Mouse (Mus musculus) embryonic stem cell, embryonic (primary cell): ENCODE results near the gene Prkar1a.

ENCODE experiments used
- CTCF ChIA-PET, 4 experiments: fragments of 300-600 bp in 2 of 4; fragments of 350-600 bp in 2 of 4; sonication (Branson Sonifier 250); formaldehyde crosslinking; loops; one replicate each; lab custom pipeline; 2022; ENCODE audit warnings: inconsistent platforms in 2 of 4; lab: Charles Lee
- POLR2A ChIA-PET, 4 experiments: fragments of 300-600 bp in 2 of 4; fragments of 350-600 bp in 2 of 4; sonication (Branson Sonifier 250); formaldehyde crosslinking; loops; one replicate each; lab custom pipeline; 2022; ENCODE audit warnings: antibody characterized with exemption in 4 of 4, inconsistent platforms in 1 of 4; lab: Charles Lee

Prkar1a gene

GRCm38 (mm10) chr11:109675208-109675607 lies 26.0 kb downstream of the Prkar1a start:
- ChIA-PET CTCF (interaction anchor here in 2 of 4 experiments (0.5 to 1.5 kb wide), 7 partner anchors 22 to 1528 kb away, joined by 3 to 8 read pairs (median 3); partner anchors contain the start of gene Amz2 (in 1 of the 2)), POLR2A (interaction anchor here in 1 of 4 experiments (1.3 kb wide), 1 partner anchor 16 kb away, joined by 3 read pairs; no protein-coding TSS in a partner anchor)

- CTCF ChIA-PET: interaction anchor here in 3 of 4 experiments (0.5 to 1.5 kb wide), 6 partner anchors 11 to 1529 kb away, joined by 3 to 8 read pairs (median 4); no protein-coding TSS in a partner anchor
Measured at GRCm38 (mm10) chr11:109675771-109676170, 26.6 kb downstream of the Prkar1a start.

GRCm38 (mm10) chr11:109676621-109677373 lies 27.6 kb downstream of the Prkar1a start:
- ChIA-PET CTCF (interaction anchor here in 2 of 4 experiments (0.6 to 1.1 kb wide), 3 partner anchors 10 to 369 kb away, joined by 3 read pairs; no protein-coding TSS in a partner anchor), POLR2A (interaction anchor here in 2 of 4 experiments (0.8 to 2.5 kb wide), 4 partner anchors 11 to 82 kb away, joined by 4 to 8 read pairs (median 6); partner anchors contain the start of gene Fam20a (in 1 of the 2))

More at GRCm38 (mm10) chr11:109675771-109676170, 26.6 kb downstream of the Prkar1a start:
- POLR2A ChIA-PET: interaction anchor here in 1 of 4 experiments (1.3 kb wide), 1 partner anchor 17 kb away, joined by 3 read pairs; no protein-coding TSS in a partner anchor

GRCm38 (mm10) chr11:109678291-109678690 lies 29.1 kb downstream of the Prkar1a start:
- ChIA-PET CTCF (interaction anchor here in 3 of 4 experiments (0.5 to 1.1 kb wide), 3 partner anchors 10 to 196 kb away, joined by 3 to 15 read pairs (median 3); no protein-coding TSS in a partner anchor), POLR2A (interaction anchor here in 2 of 4 experiments (0.7 to 2.5 kb wide), 6 partner anchors 10 to 253 kb away, joined by 3 to 7 read pairs (median 3); partner anchors contain the start of genes Amz2 (in 1 of the 2), Fam20a (in 1 of the 2) and Wipi1 (in 1 of the 2))

GRCm38 (mm10) chr11:109680934-109681333 lies 31.7 kb downstream of the Prkar1a start:
- ChIA-PET CTCF (no interaction called here), POLR2A (interaction anchor here in 1 of 4 experiments (0.7 kb wide), 1 partner anchor 1869 kb away, joined by 3 read pairs; no protein-coding TSS in a partner anchor)

- POLR2A ChIA-PET: no interaction called here
- CTCF ChIA-PET: no interaction called here
Measured at GRCm38 (mm10) chr11:109681556-109681955, 32.4 kb downstream of the Prkar1a start.

GRCm38 (mm10) chr11:109682221-109682620 lies 33.0 kb downstream of the Prkar1a start:
- CTCF ChIA-PET: no interaction called here
- POLR2A ChIA-PET: no interaction called here

GRCm38 (mm10) chr11:109689539-109689938 lies 40.3 kb downstream of the Prkar1a start:
- ChIA-PET CTCF (interaction anchor here in 1 of 4 experiments (0.7 kb wide), 1 partner anchor 287 kb away, joined by 3 read pairs; no protein-coding TSS in a partner anchor), POLR2A (interaction anchor here in 1 of 4 experiments (0.6 kb wide), 1 partner anchor 8 kb away, joined by 3 read pairs; no protein-coding TSS in a partner anchor)

GRCm38 (mm10) chr11:109692737-109693136 lies 43.5 kb downstream of the Prkar1a start:
- ChIA-PET CTCF (interaction anchor here in 1 of 4 experiments (0.5 kb wide), 1 partner anchor 36 kb away, joined by 8 read pairs; no protein-coding TSS in a partner anchor), POLR2A (no interaction called here)

- CTCF ChIA-PET: interaction anchor here in 1 of 4 experiments (0.7 kb wide), 1 partner anchor 786 kb away, joined by 3 read pairs; no protein-coding TSS in a partner anchor
Measured at GRCm38 (mm10) chr11:109696519-109696918, 47.3 kb downstream of the Prkar1a start.

GRCm38 (mm10) chr11:109697089-109697643 lies 48.0 kb downstream of the Prkar1a start:
- ChIA-PET POLR2A (interaction anchor here in 2 of 4 experiments (0.6 to 1.1 kb wide), 2 partner anchors 8 to 24 kb away, joined by 3 read pairs; no protein-coding TSS in a partner anchor), CTCF (interaction anchor here in 2 of 4 experiments (1.0 to 1.4 kb wide), 3 partner anchors 16 to 78 kb away, joined by 3 to 4 read pairs (median 4); partner anchors contain the start of gene Fam20a (in 1 of the 2))

More at GRCm38 (mm10) chr11:109696519-109696918, 47.3 kb downstream of the Prkar1a start:
- POLR2A ChIA-PET: no interaction called here

GRCm38 (mm10) chr11:109698740-109699139 lies 49.5 kb downstream of the Prkar1a start:
- POLR2A ChIA-PET: interaction anchor here in 1 of 4 experiments (1.1 kb wide), 1 partner anchor 222 kb away, joined by 4 read pairs; no protein-coding TSS in a partner anchor
- CTCF ChIA-PET: interaction anchor here in 3 of 4 experiments (0.5 to 1.4 kb wide), 5 partner anchors 23 to 91 kb away, joined by 3 to 6 read pairs (median 4); partner anchors contain the start of gene Fam20a (in 2 of the 3)

- ChIA-PET CTCF (no interaction called here), POLR2A (interaction anchor here in 1 of 4 experiments (0.7 kb wide), 1 partner anchor 491 kb away, joined by 6 read pairs; no protein-coding TSS in a partner anchor)
Measured at GRCm38 (mm10) chr11:109699784-109700183, 50.6 kb downstream of the Prkar1a start.

GRCm38 (mm10) chr11:109700761-109701160 lies 51.6 kb downstream of the Prkar1a start:
- CTCF ChIA-PET: interaction anchor here in 2 of 4 experiments (0.6 to 0.7 kb wide), 2 partner anchors 21 to 80 kb away, joined by 3 read pairs; partner anchors contain the start of gene Fam20a (in 1 of the 2)
- POLR2A ChIA-PET: no interaction called here

GRCm38 (mm10) chr11:109702031-109702815 lies 53.0 kb downstream of the Prkar1a start:
- POLR2A ChIA-PET: no interaction called here
- CTCF ChIA-PET: interaction anchor here in 1 of 4 experiments (0.8 kb wide), 1 partner anchor 83 kb away, joined by 3 read pairs; no protein-coding TSS in a partner anchor

GRCm38 (mm10) chr11:109703845-109704244 lies 54.6 kb downstream of the Prkar1a start:
- ChIA-PET CTCF (no interaction called here), POLR2A (no interaction called here)
